Mouse (Mus musculus): Measurements from ENCODE around the gene Nras. TPM values are rescaled to one million over a fixed set of nuclear protein-coding genes. Genes with fewer than 3 reads are reported as not detected.

The Nras gene
- polyA plus RNA-seq, 1 experiment from 2014 or later = 139 TPM

GRCm38 (mm10) chr3:103101194-103101593, 43.1 kb downstream of the Nras start:
- DNase-seq (ENCODE audit: low spot score) = no peak
- WGBS = 69% methylated on average over 5 of the region's 5 CpGs
- peaks cover 12% of the 10 kb centered on the region for H3K4me1 ChIP-seq
- H3K36me3 ChIP-seq (replicated peaks) = no peaks in the 10 kb centered on the region
- H3K27ac ChIP-seq (replicated peaks) = no peak overlapping the region
- H3K4me3 ChIP-seq = no peak overlapping the region
- H3K27me3 ChIP-seq (replicated peaks; ENCODE audit: low read depth, poor library complexity, severe bottlenecking) = peaks cover 42% of the 10 kb centered on the region
- no peaks in the 10 kb centered on the region for H3K9me3 ChIP-seq

- Histone ChIP-seq H3K27ac (replicated peaks) (peak overlapping the region; percentile 79), H3K9me3 (no peaks in the 10 kb centered on the region), H3K36me3 (replicated peaks) (no peaks in the 10 kb centered on the region), H3K27me3 (replicated peaks; ENCODE audit: low read depth, poor library complexity, severe bottlenecking) (peaks cover 42% of the 10 kb centered on the region), H3K4me1 (peaks cover 12% of the 10 kb centered on the region), H3K4me3 (peak overlapping the region; percentile 77)
- WGBS = 2% methylated on average over 14 of the region's 14 CpGs
- no peak for DNase-seq (ENCODE audit: low spot score)
Measured at GRCm38 (mm10) chr3:103101909-103102308, 43.8 kb downstream of the Nras start.

GRCm38 (mm10) chr3:103102454-103103390, 44.6 kb downstream of the Nras start, which contains the start of gene Dennd2c:
Gene Dennd2c, plus strand, starts transcription at chr3:103102604.
- H3K27ac ChIP-seq (replicated peaks) = peak within 1 kb of the TSS; percentile 79
- 1% methylated on average over 72 of the region's 72 CpGs for WGBS
- H3K4me3 ChIP-seq = peak within 1 kb of the TSS; percentile 77
- H3K4me1 ChIP-seq = peaks cover 12% of the 10 kb centered on the region
- peak; percentile 94 for DNase-seq (ENCODE audit: low spot score)
- no peaks in the 10 kb centered on the region for H3K9me3 ChIP-seq
- no peaks in the 10 kb centered on the region for H3K36me3 ChIP-seq (replicated peaks)
- H3K27me3 ChIP-seq (replicated peaks; ENCODE audit: low read depth, poor library complexity, severe bottlenecking) = peaks cover 42% of the 10 kb centered on the region

GRCm38 (mm10) chr3:103107565-103108240, 49.6 kb downstream of the Nras start:
- Histone ChIP-seq H3K27ac (replicated peaks) (no peak overlapping the region), H3K9me3 (no peaks in the 10 kb centered on the region), H3K36me3 (replicated peaks) (no peaks in the 10 kb centered on the region), H3K4me1 (peaks cover under 1% of the 10 kb centered on the region), H3K4me3 (no peak overlapping the region), H3K27me3 (replicated peaks; ENCODE audit: low read depth, poor library complexity, severe bottlenecking) (peaks cover 23% of the 10 kb centered on the region)
- no peak for DNase-seq (ENCODE audit: low spot score)
- WGBS = 82% methylated on average over 7 of the region's 7 CpGs

- no peak overlapping the region for H3K4me3 ChIP-seq
- H3K27ac ChIP-seq (replicated peaks) = no peak overlapping the region
- no peaks in the 10 kb centered on the region for H3K36me3 ChIP-seq (replicated peaks)
Measured at GRCm38 (mm10) chr3:103112216-103112615, 54.1 kb downstream of the Nras start.

More at GRCm38 (mm10) chr3:103112216-103112615, 54.1 kb downstream of the Nras start:
- WGBS = 84% methylated on average over 5 of the region's 5 CpGs
- no peaks in the 10 kb centered on the region for H3K9me3 ChIP-seq
- no peak for DNase-seq (ENCODE audit: low spot score)
- H3K27me3 ChIP-seq (replicated peaks; ENCODE audit: low read depth, poor library complexity, severe bottlenecking) = no peaks in the 10 kb centered on the region
- no peaks in the 10 kb centered on the region; the same call in 1 of the 2 replicates for H3K4me1 ChIP-seq

Other genes starting within 250 kb of the Nras start
- gene Sycp1, start 122.2 kb upstream of the Nras start, polyA plus RNA-seq (2016; fragmentation: Nextera tagmentation; extraction: Ambion mirVana) = not detected in 2 replicates
- not detected in 2 replicates for gene Nr1h5, start 94.2 kb upstream of the Nras start, polyA plus RNA-seq (2016; fragmentation: Nextera tagmentation; extraction: Ambion mirVana)
- 55.7 and 57.2 TPM in 2 replicates for gene Sike1, start 62.6 kb upstream of the Nras start, polyA plus RNA-seq (2016; fragmentation: Nextera tagmentation; extraction: Ambion mirVana)
- gene Csde1, start 37.9 kb upstream of the Nras start, polyA plus RNA-seq (2016; fragmentation: Nextera tagmentation; extraction: Ambion mirVana) = 469 and 474 TPM in 2 replicates
- not detected in 2 replicates for gene Ampd1, start 15.7 kb downstream of the Nras start, polyA plus RNA-seq (2016; fragmentation: Nextera tagmentation; extraction: Ambion mirVana)
- 2.1 and 3.4 TPM in 2 replicates for gene Dennd2c, start 44.3 kb downstream of the Nras start, polyA plus RNA-seq (2016; fragmentation: Nextera tagmentation; extraction: Ambion mirVana)
- 230 and 243 TPM in 2 replicates for gene Bcas2, start 113.4 kb downstream of the Nras start, polyA plus RNA-seq (2016; fragmentation: Nextera tagmentation; extraction: Ambion mirVana)
- gene Trim33, start 221.0 kb downstream of the Nras start, polyA plus RNA-seq (2016; fragmentation: Nextera tagmentation; extraction: Ambion mirVana) = 34.2 and 35.4 TPM in 2 replicates

All from embryonic facial prominence, embryonic 10.5 days (tissue).